Mouse (Mus musculus): ENCODE measurements around the gene Cd3d.

GRCm38 (mm10) chr9:45009180-45010078 lies 27.8 kb downstream of the Cd3d start, which contains the start of gene Cd3e:
- TF ChIP-seq CTCF (IDR thresholded peaks at IDR 0.05; ENCODE audit: borderline replicate concordance, control insufficient read depth, extremely low read depth, insufficient read depth, low read length, poor library complexity) (no peak), POLR2A (IDR thresholded peaks at IDR 0.05; ENCODE audit: control insufficient read depth, extremely low read depth, insufficient read depth, low read length, poor library complexity) (peak; percentile 77)
